Mouse (Mus musculus): ENCODE measurements at regions not wholly inside any gene's neighbourhood (a gene's known extent, or its start where the extent isn't known, plus 50 kb on each side); places are given as distances from the start of the nearest gene placed in this dataset.

DNA sequence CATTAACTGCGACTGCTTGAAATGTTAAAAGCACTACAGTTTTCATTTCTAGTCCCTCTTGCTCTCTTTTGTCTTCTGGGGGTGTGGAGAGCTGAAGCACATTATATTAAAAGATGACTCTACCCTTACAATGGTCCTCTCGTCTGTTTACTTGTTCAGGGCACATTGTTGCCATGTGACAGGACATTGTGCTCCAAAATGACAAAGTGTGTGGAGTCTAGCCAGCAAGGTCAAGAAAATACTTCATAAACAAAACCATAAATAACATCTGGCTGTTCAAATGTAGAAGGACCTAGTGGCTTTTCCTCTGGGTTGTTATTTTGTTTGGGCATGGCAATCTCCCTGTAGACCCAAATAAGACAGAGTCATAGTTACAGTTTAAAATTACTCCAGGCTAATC lies 95.1 kb upstream of the Prep start:
- Histone ChIP-seq H3K27me3 (ENCODE audit: control insufficient read depth, insufficient read depth, low read length) (no peaks in the 10 kb centered on the region), H3K4me1 (replicated peaks; ENCODE audit: control insufficient read depth, insufficient read depth, low read length) (no peaks in the 10 kb centered on the region), H3K4me3 (ENCODE audit: control insufficient read depth, insufficient read depth, low read length) (no peak overlapping the region), H3K27ac (ENCODE audit: control insufficient read depth, insufficient read depth, low read length) (no peak overlapping the region), H3K36me3 (ENCODE audit: control insufficient read depth, insufficient read depth, low read length) (no peaks in the 10 kb centered on the region)
- TF ChIP-seq POLR2A (IDR thresholded peaks at IDR 0.05; ENCODE audit: control insufficient read depth, extremely low read depth, insufficient read depth, low read length, poor library complexity) = no peak
- no peak for TF ChIP-seq CTCF (IDR thresholded peaks at IDR 0.05; ENCODE audit: borderline replicate concordance, control insufficient read depth, extremely low read depth, insufficient read depth, low read length, poor library complexity)
- 93% methylated on average over 2 of the region's 2 CpGs for WGBS
- no peak for DNase-seq

DNA sequence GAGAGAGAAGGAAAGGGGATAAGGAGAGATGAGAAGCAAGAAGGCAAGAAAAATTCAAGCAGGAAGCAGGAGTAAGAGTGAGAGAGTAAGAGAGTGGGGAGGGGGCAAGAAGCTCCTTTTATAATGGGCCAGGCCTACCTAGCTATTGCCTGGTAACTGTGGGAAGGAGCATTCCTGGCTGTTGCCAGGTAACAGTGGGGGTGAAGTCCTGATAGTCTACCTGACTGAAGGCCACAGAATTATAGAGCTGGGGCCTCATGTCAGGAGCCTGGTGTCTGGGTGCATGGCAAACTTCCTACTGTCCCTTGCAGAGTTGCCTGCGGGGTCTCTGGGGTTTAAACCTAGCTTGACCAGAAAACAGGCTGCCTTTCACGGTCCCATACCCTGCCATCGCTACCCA lies 107.0 kb upstream of the Prep start:
- TF ChIP-seq CTCF (IDR thresholded peaks at IDR 0.05; ENCODE audit: borderline replicate concordance, control insufficient read depth, extremely low read depth, insufficient read depth, low read length, poor library complexity) (no peak), POLR2A (IDR thresholded peaks at IDR 0.05; ENCODE audit: control insufficient read depth, extremely low read depth, insufficient read depth, low read length, poor library complexity) (no peak)
- Histone ChIP-seq H3K4me3 (ENCODE audit: control insufficient read depth, insufficient read depth, low read length) (no peak overlapping the region), H3K27me3 (ENCODE audit: control insufficient read depth, insufficient read depth, low read length) (no peaks in the 10 kb centered on the region), H3K36me3 (ENCODE audit: control insufficient read depth, insufficient read depth, low read length) (no peaks in the 10 kb centered on the region), H3K27ac (ENCODE audit: control insufficient read depth, insufficient read depth, low read length) (no peak overlapping the region), H3K4me1 (replicated peaks; ENCODE audit: control insufficient read depth, insufficient read depth, low read length) (no peaks in the 10 kb centered on the region)
- WGBS = 93% methylated on average over 3 of the region's 3 CpGs
- no peak for DNase-seq

- Histone ChIP-seq H3K4me3 (ENCODE audit: control insufficient read depth, insufficient read depth, low read length) (no peak overlapping the region), H3K36me3 (ENCODE audit: control insufficient read depth, insufficient read depth, low read length) (no peaks in the 10 kb centered on the region), H3K4me1 (replicated peaks; ENCODE audit: control insufficient read depth, insufficient read depth, low read length) (no peaks in the 10 kb centered on the region), H3K27me3 (ENCODE audit: control insufficient read depth, insufficient read depth, low read length) (no peaks in the 10 kb centered on the region), H3K27ac (ENCODE audit: control insufficient read depth, insufficient read depth, low read length) (no peak overlapping the region)
- DNase-seq = no peak
- TF ChIP-seq CTCF (IDR thresholded peaks at IDR 0.05; ENCODE audit: borderline replicate concordance, control insufficient read depth, extremely low read depth, insufficient read depth, low read length, poor library complexity) = no peak
- 79% methylated on average over 1 of the region's 1 CpGs for WGBS
Measured at GRCm38 (mm10) chr10:44945205-44945725, 121.7 kb upstream of the Prep start.

DNA sequence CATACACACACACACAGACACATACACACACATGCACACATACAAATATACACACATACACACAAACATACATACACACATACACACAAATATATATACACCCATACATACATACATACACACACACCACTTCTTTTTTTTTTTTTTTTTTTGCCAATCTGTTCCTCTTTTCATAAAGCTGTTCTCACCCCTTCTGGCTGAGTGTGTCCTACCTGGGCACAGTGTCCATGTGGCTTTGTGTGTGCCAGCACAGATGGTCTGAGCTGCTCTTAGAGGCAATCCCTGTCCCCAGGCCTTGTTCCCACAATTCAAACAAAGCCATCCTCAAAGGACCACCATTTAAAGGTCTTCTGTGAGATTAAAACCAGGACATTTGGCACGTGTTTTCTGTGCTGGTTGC lies 127.6 kb upstream of the Prep start:
- Histone ChIP-seq H3K4me3 (ENCODE audit: control insufficient read depth, insufficient read depth, low read length) (no peak overlapping the region), H3K4me1 (replicated peaks; ENCODE audit: control insufficient read depth, insufficient read depth, low read length) (no peaks in the 10 kb centered on the region), H3K36me3 (ENCODE audit: control insufficient read depth, insufficient read depth, low read length) (no peaks in the 10 kb centered on the region), H3K27me3 (ENCODE audit: control insufficient read depth, insufficient read depth, low read length) (no peaks in the 10 kb centered on the region), H3K27ac (ENCODE audit: control insufficient read depth, insufficient read depth, low read length) (no peak overlapping the region)
- WGBS = 83% methylated on average over 1 of the region's 1 CpGs
- no peak for DNase-seq
- TF ChIP-seq CTCF (IDR thresholded peaks at IDR 0.05; ENCODE audit: borderline replicate concordance, control insufficient read depth, extremely low read depth, insufficient read depth, low read length, poor library complexity) (no peak), POLR2A (IDR thresholded peaks at IDR 0.05; ENCODE audit: control insufficient read depth, extremely low read depth, insufficient read depth, low read length, poor library complexity) (no peak)

DNA sequence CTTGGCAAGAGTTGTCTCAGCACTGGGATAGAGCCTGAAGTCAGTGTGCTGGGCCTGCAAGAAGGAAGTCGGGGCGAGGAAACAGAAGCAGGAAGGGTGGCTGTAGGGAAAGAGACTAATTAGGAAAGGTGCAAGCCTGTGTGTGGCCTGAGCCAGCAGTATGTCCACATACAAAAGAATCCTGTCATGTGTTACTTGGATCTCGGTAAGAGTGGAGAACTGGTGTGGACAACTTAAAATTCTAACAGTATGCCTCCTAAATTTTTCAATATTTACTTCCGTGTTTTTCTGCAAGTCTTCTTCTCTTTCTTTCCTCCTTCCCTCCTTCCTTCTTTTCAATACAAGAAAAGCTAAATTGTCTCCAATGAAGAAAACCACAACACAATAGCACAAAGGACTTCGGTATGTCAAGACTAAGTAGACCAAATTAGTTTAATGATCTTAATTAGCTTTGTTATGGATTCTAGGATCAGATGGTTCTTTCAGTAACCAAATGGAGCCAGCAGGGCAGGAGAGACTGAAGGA lies 130.0 kb upstream of the Prep start:
- no peak for TF ChIP-seq CTCF (IDR thresholded peaks at IDR 0.05; ENCODE audit: borderline replicate concordance, control insufficient read depth, extremely low read depth, insufficient read depth, low read length, poor library complexity)
- no peak for TF ChIP-seq POLR2A (IDR thresholded peaks at IDR 0.05; ENCODE audit: control insufficient read depth, extremely low read depth, insufficient read depth, low read length, poor library complexity)
- DNase-seq = no peak
- Histone ChIP-seq H3K4me1 (replicated peaks; ENCODE audit: control insufficient read depth, insufficient read depth, low read length) (no peaks in the 10 kb centered on the region), H3K4me3 (ENCODE audit: control insufficient read depth, insufficient read depth, low read length) (no peak overlapping the region), H3K27ac (ENCODE audit: control insufficient read depth, insufficient read depth, low read length) (no peak overlapping the region), H3K36me3 (ENCODE audit: control insufficient read depth, insufficient read depth, low read length) (no peaks in the 10 kb centered on the region), H3K27me3 (ENCODE audit: control insufficient read depth, insufficient read depth, low read length) (no peaks in the 10 kb centered on the region)
- WGBS = 92% methylated on average over 5 of the region's 5 CpGs

DNA sequence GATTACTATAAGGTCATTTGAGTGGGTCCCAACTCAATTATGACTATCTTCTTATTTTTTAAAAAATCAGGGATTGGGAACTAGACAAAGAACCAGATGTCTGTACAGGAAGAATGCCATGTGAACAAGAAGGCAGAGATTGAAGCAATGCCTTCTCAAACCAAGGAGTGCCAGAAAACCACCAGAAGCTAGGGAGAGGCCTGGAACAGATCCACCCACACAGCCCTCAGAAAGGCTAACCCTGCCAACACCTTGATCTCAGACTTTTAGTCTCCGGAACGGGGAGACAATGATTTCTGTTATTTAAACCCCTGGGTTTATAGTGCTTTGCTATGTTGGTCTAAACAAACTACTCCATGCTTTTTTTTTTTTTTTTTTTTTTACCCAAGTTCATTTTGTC lies 136.2 kb upstream of the Prep start:
- WGBS = 94% methylated on average over 2 of the region's 2 CpGs
- H3K4me1 ChIP-seq (replicated peaks; ENCODE audit: control insufficient read depth, insufficient read depth, low read length) = no peaks in the 10 kb centered on the region
- TF ChIP-seq CTCF (IDR thresholded peaks at IDR 0.05; ENCODE audit: borderline replicate concordance, control insufficient read depth, extremely low read depth, insufficient read depth, low read length, poor library complexity) (no peak), POLR2A (IDR thresholded peaks at IDR 0.05; ENCODE audit: control insufficient read depth, extremely low read depth, insufficient read depth, low read length, poor library complexity) (no peak)
- no peak overlapping the region for H3K4me3 ChIP-seq (ENCODE audit: control insufficient read depth, insufficient read depth, low read length)
- no peak for DNase-seq
- H3K27ac ChIP-seq (ENCODE audit: control insufficient read depth, insufficient read depth, low read length) = no peak overlapping the region
- H3K36me3 ChIP-seq (ENCODE audit: control insufficient read depth, insufficient read depth, low read length) = no peaks in the 10 kb centered on the region
- H3K27me3 ChIP-seq (ENCODE audit: control insufficient read depth, insufficient read depth, low read length) = no peaks in the 10 kb centered on the region

DNA sequence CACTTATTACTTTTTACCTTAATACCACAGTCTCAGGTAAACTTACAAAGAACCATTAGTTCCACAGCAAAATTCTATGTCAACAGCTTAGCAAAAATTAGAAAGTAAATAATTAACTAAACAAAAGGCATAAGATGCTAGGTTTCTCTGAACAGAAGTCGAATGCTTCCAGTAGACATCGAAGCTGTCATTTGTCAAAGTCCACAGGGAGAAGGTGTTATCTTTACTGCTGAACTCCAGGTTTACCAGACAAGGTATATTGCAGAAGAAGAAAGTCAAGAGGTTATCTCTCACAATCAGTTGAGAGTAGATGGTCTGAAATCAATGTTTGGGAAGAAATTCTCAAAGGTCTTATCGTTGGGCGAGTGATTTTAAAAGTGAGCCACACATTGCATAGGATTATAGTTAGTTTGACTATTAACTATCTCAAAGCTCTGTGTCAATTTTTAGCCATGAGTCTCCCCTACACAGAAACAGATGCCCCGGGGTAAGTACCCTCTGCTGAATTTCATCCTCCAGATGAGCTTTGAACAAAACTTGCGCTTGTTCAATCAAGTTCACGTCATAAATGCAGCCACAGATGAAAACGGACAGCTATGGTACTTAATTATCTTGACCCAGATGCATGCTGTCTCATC lies 153.1 kb upstream of the Prep start:
- Histone ChIP-seq H3K4me3 (ENCODE audit: control insufficient read depth, insufficient read depth, low read length) (no peak overlapping the region), H3K27me3 (ENCODE audit: control insufficient read depth, insufficient read depth, low read length) (no peaks in the 10 kb centered on the region), H3K27ac (ENCODE audit: control insufficient read depth, insufficient read depth, low read length) (no peak overlapping the region), H3K4me1 (replicated peaks; ENCODE audit: control insufficient read depth, insufficient read depth, low read length) (no peaks in the 10 kb centered on the region), H3K36me3 (ENCODE audit: control insufficient read depth, insufficient read depth, low read length) (no peaks in the 10 kb centered on the region)
- no peak for TF ChIP-seq POLR2A (IDR thresholded peaks at IDR 0.05; ENCODE audit: control insufficient read depth, extremely low read depth, insufficient read depth, low read length, poor library complexity)
- no peak for TF ChIP-seq CTCF (IDR thresholded peaks at IDR 0.05; ENCODE audit: borderline replicate concordance, control insufficient read depth, extremely low read depth, insufficient read depth, low read length, poor library complexity)
- 92% methylated on average over 8 of the region's 8 CpGs for WGBS
- DNase-seq = no peak

Measured in thymus, adult 2 months (tissue).